Mouse (Mus musculus): ENCODE measurements around the gene Ranbp3.

DNA sequence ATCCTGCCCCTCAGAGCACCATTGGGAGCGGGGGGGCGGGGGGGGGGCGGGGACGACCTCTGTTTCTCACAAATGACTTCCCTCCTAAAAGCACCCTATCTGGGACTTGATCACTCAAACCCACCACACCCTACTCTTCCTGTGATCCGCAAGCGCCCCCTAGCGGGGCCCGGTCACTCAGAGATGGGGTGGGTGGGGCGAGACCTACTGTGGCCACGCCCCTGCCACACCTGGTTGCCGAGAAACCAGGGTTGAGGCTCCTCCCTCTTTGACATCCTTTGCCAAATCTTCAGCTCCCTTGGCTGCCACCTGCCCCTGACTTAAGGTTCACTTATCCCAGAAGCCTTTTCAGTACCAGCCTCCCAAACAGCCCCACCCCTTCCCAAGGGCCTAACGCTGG lies 85.0 kb downstream of the Ranbp3 start:
- no peak for TF ChIP-seq TAL1 (IDR thresholded peaks at IDR 0.05; ENCODE audit: low read length)
- TF ChIP-seq GATA1 (IDR thresholded peaks at IDR 0.05; ENCODE audit: low read length): no peak

Data from erythroblast, embryonic 14.5 days (primary cell).